Mouse (Mus musculus) CD8-positive naive resting alpha-beta T cell, adult 2 months (primary cell): ENCODE measurements around the gene Lrmp.
"Not testable (repeated sequence)": the region's sequence is repeated elsewhere in the genome, so short reads cannot be mapped to it uniquely, and the experiment has no call there.

ENCODE experiments used
- DNase-seq, 2 experiments: peaks; one replicate each; pipeline ENCODE4 v3.0.0; 2022; ENCODE audit warnings: low read depth in 2 of 2, low spot score in 2 of 2

Lrmp gene

GRCm38 (mm10) chr6:145115476-145116097, at the start of gene Lrmp:
Gene Lrmp, plus strand, starts transcription at chr6:145115653.
- DNase-seq: peak; percentile 10 to 36

- no peak for DNase-seq
Measured at GRCm38 (mm10) chr6:145066416-145066815, 49.0 kb upstream of the Lrmp start.

GRCm38 (mm10) chr6:145067679-145068078, 47.8 kb upstream of the Lrmp start:
- no peak for DNase-seq

DNA sequence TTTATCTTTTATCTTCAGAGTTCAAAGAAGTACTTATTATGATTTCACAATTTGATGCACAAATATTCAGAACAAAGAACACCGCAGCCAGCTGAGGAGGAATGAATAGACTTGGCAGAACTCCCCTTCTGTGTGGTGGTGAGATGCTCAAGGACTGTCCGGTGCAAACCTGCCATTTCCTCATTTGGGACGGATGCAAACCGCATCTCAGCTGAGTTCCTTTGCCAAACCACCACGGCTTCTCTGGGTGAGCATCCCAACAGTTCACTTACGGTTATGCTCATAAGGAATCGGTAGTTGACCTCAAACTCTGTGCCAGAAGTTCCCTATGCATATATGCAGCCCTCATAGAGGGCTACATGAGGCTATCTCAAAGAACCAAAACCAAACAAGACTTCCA, 46.1 kb upstream of the Lrmp start:
- DNase-seq: no peak

DNA sequence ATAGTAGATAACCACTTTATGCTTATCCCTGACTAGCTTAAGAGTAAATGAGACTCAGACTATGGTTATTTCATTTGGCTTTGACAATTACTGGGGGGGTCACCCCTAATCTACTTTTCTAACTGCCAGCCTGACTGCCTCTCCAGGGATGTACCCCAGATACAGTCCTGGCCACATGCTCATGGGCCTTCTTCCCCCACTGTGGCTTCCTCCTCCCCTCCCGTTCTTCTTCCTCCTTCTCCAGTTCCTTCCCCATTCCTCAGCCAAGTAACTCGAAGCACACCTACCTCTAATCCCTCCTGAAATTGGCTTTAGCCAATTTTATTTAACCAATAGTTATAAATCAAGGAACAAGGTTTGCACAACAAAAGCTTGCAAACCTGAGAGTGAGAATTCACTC, 45.5 kb upstream of the Lrmp start:
- DNase-seq: no peak

- no peak for DNase-seq
Measured at GRCm38 (mm10) chr6:145074461-145074860, 41.0 kb upstream of the Lrmp start.

DNA sequence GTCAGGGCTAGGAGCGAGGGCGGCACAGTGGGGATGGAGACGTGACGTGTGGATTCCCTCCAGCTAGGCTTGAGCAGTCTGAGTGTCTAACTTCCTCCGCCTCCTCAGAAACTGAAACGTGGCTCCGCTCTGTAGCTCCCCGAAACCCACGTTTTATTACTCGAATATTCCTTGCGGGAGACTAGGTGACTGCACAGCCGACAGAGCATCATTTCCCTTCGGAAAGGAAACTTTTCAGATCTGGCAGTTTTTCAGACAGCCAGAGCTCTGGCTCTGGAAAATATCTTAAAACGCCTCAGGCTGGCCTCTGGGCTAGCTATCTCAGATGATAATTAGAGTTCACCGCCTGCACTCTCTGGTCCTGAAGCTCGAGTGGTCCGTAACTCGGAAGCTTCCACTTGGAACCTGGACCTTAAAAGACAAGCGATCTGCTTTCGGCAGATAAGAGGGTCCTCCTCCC, 40.3 kb upstream of the Lrmp start:
- no peak for DNase-seq

- DNase-seq: peak; percentile 3 to 25
Measured at GRCm38 (mm10) chr6:145075548-145076224, 39.8 kb upstream of the Lrmp start, which contains the start of gene Bcat1. Gene Bcat1, minus strand, starts transcription at chr6:145076184.

DNA sequence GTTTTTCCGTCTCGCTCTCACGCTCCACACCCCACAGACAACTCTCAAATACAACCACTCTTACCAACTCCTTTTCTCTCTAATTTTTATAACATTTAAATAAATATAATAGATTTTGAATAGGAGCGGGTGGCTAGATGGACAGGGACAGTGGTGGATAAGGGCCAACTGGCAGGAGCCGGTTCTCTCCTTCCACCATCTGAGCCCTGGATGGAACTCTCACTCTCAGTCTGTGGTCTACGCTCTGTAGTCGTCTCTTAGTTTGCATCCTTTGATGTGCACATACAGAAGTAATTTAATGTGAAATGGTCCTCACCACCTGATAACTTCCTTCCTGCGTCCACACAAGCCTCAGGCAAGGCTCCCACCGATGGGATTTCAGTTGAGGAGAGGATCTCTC, 39.2 kb upstream of the Lrmp start:
- DNase-seq: no peak

GRCm38 (mm10) chr6:145079087-145079759, 36.2 kb upstream of the Lrmp start:
- DNase-seq: no peak

DNA sequence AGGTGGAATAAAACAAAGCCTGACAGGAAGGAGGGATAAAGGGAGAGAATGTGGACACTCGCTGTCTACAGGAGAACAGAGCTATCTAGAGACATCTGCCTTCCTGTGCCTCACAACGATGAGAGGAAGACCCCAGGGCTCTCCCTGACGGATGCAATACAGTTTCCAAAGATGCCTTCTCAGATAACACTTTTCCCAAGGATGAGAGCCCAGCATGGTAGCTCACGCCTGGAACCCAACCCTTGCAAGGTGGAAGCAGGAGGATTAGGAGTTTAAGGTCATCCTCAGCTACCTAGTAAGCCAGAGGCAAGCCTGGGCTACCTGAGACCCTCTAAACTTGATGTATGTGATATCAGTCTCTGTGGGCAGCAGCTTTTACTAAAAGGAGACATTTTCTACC, 33.7 kb upstream of the Lrmp start:
- DNase-seq: no peak

DNA sequence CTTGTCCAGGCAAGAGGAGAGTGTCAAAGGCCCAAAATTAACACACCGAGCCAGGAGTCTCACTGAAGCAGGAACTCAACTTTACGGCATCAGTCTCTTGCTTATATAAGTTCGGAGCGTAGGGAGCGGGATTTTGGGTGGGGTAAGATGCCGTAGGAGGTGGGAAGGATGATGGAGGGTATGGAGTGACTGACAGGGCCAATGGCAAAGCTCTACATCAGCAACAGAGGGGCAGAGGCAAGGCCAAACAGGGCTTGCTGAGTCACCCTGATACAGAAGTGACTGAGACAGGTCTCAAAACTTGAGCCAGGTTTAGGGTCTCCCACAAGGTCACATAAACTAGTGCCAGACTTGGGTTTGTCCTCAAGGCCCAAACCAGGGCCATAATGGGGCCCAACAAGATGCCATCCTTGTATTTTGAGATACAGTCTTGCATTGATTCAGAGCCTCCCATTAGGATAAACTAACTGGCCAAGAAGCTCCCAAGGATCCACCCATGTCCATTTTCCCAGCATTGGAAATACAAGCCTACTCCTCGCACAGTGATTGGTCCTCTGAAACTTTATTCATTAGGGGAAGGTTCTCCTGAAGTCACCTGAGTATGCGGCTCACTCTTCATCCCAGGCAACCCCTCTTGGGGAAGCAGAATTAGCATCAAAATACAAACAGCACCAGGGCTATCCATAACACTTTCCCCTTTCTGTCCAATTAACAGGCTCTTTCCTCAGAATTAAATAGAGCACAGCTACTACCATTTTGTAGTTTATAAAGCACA, 30.9 kb upstream of the Lrmp start:
- DNase-seq: no peak

GRCm38 (mm10) chr6:145088451-145089113, 26.9 kb upstream of the Lrmp start:
- no peak for DNase-seq

GRCm38 (mm10) chr6:145089373-145089772, 26.1 kb upstream of the Lrmp start:
- DNase-seq: no peak

- DNase-seq: no peak
Measured at GRCm38 (mm10) chr6:145090201-145090863, 25.1 kb upstream of the Lrmp start.

DNA sequence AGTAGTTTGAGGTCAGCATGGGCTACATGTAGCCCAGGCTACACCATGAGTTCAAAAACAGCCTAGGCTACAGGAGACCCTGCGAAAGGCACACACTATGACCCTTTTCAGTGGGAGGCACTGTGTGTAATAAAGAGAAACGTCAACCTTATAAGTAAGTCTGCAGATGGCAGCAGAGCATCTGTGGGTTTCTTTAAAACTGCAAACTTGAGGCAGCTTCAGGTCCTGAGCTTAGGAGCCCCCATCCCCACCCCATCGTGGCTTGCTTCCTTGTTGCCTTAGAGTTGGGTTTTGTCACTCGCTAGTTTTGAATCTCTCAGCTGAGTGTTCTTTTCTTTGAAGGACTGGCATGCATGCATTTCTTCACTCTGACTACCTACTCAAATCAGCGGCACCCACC, 24.5 kb upstream of the Lrmp start:
- DNase-seq: no peak

DNA sequence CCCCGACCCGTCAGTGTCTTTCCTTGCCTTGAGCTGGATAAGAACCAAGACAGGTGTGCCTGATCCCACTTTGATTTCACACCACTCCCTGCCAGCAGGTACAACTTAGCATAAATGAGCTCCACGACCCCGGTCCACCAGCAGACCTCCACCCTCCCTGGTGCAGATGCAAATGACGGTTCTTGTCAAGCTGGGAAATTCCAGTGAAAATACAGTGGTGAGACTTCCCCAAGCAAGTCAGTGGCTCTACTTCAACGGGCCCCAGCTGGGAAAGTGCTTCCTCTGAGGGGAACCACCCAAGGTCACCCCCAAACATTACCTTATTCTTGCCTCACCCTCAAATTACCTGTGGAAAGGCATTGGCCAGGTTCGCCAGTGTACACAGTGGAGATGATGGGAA, 23.5 kb upstream of the Lrmp start:
- no peak for DNase-seq

DNA sequence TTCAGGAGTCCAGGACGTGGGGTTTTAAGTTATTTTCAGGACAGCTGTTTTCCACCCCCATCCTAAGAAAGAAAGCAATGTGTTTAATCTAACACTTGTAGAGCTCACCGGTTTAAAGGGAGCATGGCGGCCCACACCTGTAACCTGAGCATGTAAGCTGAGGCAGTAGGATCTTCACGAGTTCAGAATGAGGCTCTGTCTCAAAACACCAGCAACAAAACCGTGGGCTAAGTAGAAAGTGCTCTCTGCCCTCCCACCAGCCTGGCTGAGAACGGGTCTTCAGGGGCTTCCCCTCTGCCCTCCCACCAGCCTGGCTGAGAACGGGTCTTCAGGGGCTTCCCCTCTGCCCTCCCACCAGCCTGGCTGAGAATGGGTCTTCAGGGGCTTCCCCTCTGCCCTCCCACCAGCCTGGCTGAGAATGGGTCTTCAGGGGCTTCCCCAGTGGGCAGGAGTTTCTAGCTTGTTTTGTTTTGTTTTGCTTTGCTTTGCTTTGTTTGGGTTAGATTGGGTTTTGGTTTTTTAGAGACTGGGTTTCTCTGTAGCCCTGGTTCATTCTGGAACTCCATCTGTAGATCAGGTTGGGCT, 22.3 kb upstream of the Lrmp start:
- DNase-seq: not testable (repeated sequence)

DNA sequence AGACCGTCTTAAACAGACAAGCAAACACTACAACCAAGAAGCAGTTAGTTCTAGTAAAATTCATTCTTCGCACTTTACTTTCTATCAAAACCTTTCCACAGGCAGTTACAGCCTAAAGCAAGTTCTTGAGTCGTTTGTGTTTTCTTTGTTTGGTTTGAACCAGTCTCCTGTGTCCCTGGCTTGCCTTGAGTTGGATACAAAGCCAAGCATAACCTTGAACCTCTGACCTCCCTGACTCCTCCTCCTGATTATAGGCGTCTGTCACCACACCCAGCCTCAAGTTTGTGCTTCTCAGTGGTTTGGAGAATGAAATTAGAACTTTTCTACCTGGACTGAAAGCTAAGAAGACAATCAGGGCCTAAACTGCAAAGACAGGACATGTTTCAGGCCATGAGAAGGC, 21.0 kb upstream of the Lrmp start:
- DNase-seq: no peak

DNA sequence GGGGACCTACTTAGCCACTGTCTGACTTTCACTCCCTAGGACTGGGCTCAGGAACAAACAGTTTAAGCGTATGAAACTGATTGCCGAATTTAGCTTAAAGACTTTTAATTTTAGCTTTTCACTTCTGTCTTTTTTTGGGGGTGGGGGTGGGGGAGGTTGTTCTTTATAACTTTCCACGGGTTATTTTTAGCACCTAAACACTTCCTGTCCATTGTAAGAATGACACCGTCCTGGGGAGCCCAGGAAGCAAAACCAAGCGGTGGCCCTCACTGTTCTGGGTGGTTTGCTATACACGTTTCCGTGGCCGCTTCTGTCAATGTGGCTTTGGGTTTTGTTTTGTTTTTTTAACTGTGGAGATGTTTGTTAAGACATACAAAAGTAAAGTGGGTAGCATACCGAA, 14.5 kb upstream of the Lrmp start:
- DNase-seq: no peak
